Mouse (Mus musculus) limb, embryonic 10.5 days (tissue): ENCODE data around the gene Zbtb8a. TPM values are rescaled to one million over a fixed set of nuclear protein-coding genes. Genes with fewer than 3 reads are reported as not detected.
"Not testable (repeated sequence)": the region's sequence is repeated elsewhere in the genome, so short reads cannot be mapped to it uniquely, and the experiment has no call there.

Source experiments
- DNase-seq: peaks from one replicate; pipeline ENCODE4 v3.0.0-alpha.2; 2017; ENCODE audit warnings: low spot score
- H3K27ac ChIP-seq: fragments of 300-500 bp; sonication (generic); 2 replicates; pipeline ENCODE4 v1.5.1; 2016; ENCODE audit warnings: mild to moderate bottlenecking
- H3K27me3 ChIP-seq: fragments of 300-500 bp; sonication (generic); 2 replicates; pipeline ENCODE4 v1.6.1; 2016; ENCODE audit warnings: low read depth, mild to moderate bottlenecking; ENCODE audit not compliant: poor library complexity, severe bottlenecking
- H3K36me3 ChIP-seq: fragments of 300-500 bp; sonication (generic); 2 replicates; pipeline ENCODE4 v1.6.1; 2016; ENCODE audit warnings: mild to moderate bottlenecking, moderate library complexity
- H3K4me1 ChIP-seq: fragments of 300-500 bp; sonication (generic); 2 replicates; pipeline ENCODE4 v1.6.1; 2016
- H3K4me3 ChIP-seq: fragments of 300-500 bp; sonication (generic); 2 replicates; pipeline ENCODE4 v1.5.1; 2016; ENCODE audit warnings: mild to moderate bottlenecking, moderate library complexity
- H3K9me3 ChIP-seq: fragments of 300-500 bp; sonication (generic); replicated peaks from 2 replicates; pipeline ENCODE4 v1.6.1; 2016; ENCODE audit warnings: mild to moderate bottlenecking
- WGBS: fragments of 180-500 bp; shearing (Covaris S2); methylation state at CpG from one replicate; pipeline ENCODE4 v1.1.7; 2016; 5-methylcytosine and 5-hydroxymethylcytosine counted together
- polyA plus RNA-seq: library from polyadenylated mRNA; unstranded; fragments of >200 nt; fragmentation: Nextera tagmentation; extraction: Ambion mirVana; gene quantifications from 2 replicates; pipeline ENCODE4 v1.2.1, GENCODE M21; 2016

Gene Zbtb8a
- polyA plus RNA-seq: 6.3 and 8.0 TPM in 2 replicates

GRCm38 (mm10) chr4:129377601-129378390, at the start of gene Zbtb8a:
Gene Zbtb8a, minus strand, starts transcription at chr4:129378116.
- H3K4me3 ChIP-seq: peak within 1 kb of the TSS; percentile 73
- H3K27me3 ChIP-seq: peaks cover 61% of the 10 kb centered on the region
- H3K9me3 ChIP-seq: no peaks in the 10 kb centered on the region
- peak; percentile 80 for DNase-seq
- no peaks in the 10 kb centered on the region for H3K36me3 ChIP-seq
- peak within 1 kb of the TSS; percentile 90 for H3K27ac ChIP-seq
- 2% methylated on average over 65 of the region's 65 CpGs for WGBS
- peaks cover 20% of the 10 kb centered on the region for H3K4me1 ChIP-seq

GRCm38 (mm10) chr4:129418321-129418720, 40.4 kb upstream of the Zbtb8a start:
- no peak overlapping the region for H3K4me3 ChIP-seq
- DNase-seq: no peak
- no peaks in the 10 kb centered on the region for H3K36me3 ChIP-seq
- H3K9me3 ChIP-seq: no peaks in the 10 kb centered on the region
- WGBS: 79% methylated on average over 5 of the region's 5 CpGs
- no peak overlapping the region for H3K27ac ChIP-seq
- H3K27me3 ChIP-seq: no peaks in the 10 kb centered on the region
- H3K4me1 ChIP-seq: no peaks in the 10 kb centered on the region

DNA sequence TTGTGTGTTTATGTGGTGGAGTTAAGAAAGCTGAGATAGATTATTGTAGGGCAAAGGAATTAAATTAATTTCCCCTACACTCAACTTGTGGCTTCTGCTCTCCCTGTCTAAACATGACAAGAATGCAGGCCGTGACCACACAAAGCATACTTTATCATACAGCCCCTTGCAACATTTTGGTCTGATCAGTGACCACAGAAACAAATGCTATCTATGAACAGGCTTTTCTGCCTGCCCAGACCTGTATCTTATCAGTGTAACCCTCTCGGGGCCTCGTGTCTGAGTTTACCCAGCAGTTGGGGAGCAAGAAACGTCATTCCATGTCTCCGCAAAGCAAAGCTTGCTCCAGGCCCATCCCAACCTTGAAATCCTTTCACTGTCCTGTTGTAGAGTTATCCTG, 38.6 kb upstream of the Zbtb8a start:
- no peak for DNase-seq
- no peaks in the 10 kb centered on the region for H3K4me1 ChIP-seq
- no peaks in the 10 kb centered on the region for H3K27me3 ChIP-seq
- no peak overlapping the region for H3K27ac ChIP-seq
- H3K36me3 ChIP-seq: no peaks in the 10 kb centered on the region
- 77% methylated on average over 5 of the region's 5 CpGs for WGBS
- H3K9me3 ChIP-seq: no peaks in the 10 kb centered on the region
- H3K4me3 ChIP-seq: no peak overlapping the region

DNA sequence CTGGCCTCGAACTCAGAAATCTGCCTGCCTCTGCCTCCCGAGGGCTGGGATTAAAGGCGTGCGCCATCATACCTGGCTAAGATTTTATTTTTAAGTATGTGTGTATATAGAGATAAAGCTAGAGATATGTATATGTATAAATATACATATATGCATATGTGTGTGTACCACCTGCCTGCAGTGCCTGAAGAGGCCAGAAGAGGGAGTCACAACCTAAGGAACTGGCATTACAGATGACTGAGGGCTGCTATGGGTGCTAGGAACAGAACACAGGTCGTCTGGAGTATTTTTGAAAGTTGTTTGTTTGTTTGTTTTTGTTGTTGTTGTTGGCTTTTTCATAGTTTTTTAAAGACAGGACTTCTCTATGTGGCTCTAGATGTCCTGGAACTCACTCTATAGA, 38.0 kb upstream of the Zbtb8a start:
- no peak overlapping the region for H3K4me3 ChIP-seq
- H3K36me3 ChIP-seq: no peaks in the 10 kb centered on the region
- no peak for DNase-seq
- WGBS: 93% methylated on average over 5 of the region's 5 CpGs
- no peak overlapping the region for H3K27ac ChIP-seq
- H3K27me3 ChIP-seq: no peaks in the 10 kb centered on the region
- no peaks in the 10 kb centered on the region for H3K9me3 ChIP-seq
- H3K4me1 ChIP-seq: no peaks in the 10 kb centered on the region

GRCm38 (mm10) chr4:129410991-129411390, 33.1 kb upstream of the Zbtb8a start:
- peaks cover 6% of the 10 kb centered on the region for H3K4me1 ChIP-seq
- DNase-seq: no peak
- H3K27me3 ChIP-seq: peaks cover 17% of the 10 kb centered on the region; the same call in 1 of the 2 replicates
- H3K27ac ChIP-seq: no peak overlapping the region
- H3K36me3 ChIP-seq: no peaks in the 10 kb centered on the region
- no peaks in the 10 kb centered on the region for H3K9me3 ChIP-seq
- no peak overlapping the region for H3K4me3 ChIP-seq

- H3K27ac ChIP-seq, H3K36me3 ChIP-seq, H3K9me3 ChIP-seq, DNase-seq, H3K4me3 ChIP-seq, H3K4me1 ChIP-seq: not testable (repeated sequence)
- peaks cover 22% of the 10 kb centered on the region; the same call in 1 of the 2 replicates for H3K27me3 ChIP-seq
- 90% methylated on average over 3 of the region's 3 CpGs for WGBS
These were observed 32.6 kb upstream of the Zbtb8a start for GRCm38 (mm10) chr4:129410532-129410931.

GRCm38 (mm10) chr4:129406447-129406846, 28.5 kb upstream of the Zbtb8a start:
- Histone ChIP-seq H3K4me3 (peak overlapping the region; percentile 37), H3K27me3 (peaks cover 24% of the 10 kb centered on the region; the same call in 1 of the 2 replicates), H3K9me3 (no peaks in the 10 kb centered on the region), H3K4me1 (peaks cover 6% of the 10 kb centered on the region), H3K36me3 (no peaks in the 10 kb centered on the region), H3K27ac (no peak overlapping the region)
- DNase-seq: peak; percentile 60
- 5% methylated on average over 25 of the region's 25 CpGs for WGBS

DNA sequence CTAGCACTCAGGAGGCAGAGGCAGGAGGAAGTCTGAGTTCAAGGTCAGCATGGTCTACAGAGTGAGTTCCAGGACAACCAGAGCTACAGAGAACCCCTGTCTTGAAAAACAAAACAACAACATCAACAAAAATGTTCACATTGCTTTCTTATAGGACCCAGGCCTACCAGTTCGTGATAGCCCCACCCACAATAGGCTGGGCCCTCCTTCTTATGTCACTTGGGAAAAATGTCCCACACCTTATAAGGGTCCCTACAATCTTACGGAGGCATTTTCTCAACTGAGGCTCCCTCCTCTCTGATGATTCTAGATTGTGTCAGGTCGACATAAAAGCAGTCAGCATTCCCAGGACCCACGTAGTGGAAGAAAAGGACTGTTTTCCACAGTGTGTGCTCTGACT, 21.9 kb upstream of the Zbtb8a start:
- no peaks in the 10 kb centered on the region for H3K9me3 ChIP-seq
- DNase-seq: no peak
- no peak overlapping the region for H3K4me3 ChIP-seq
- no peaks in the 10 kb centered on the region for H3K36me3 ChIP-seq
- H3K27me3 ChIP-seq: no peaks in the 10 kb centered on the region
- H3K4me1 ChIP-seq: no peaks in the 10 kb centered on the region
- no peak overlapping the region for H3K27ac ChIP-seq
- 82% methylated on average over 4 of the region's 4 CpGs for WGBS

- 78% methylated on average over 3 of the region's 3 CpGs for WGBS
- DNase-seq: no peak
- Histone ChIP-seq H3K27me3 (no peaks in the 10 kb centered on the region), H3K4me3 (no peak overlapping the region), H3K9me3 (no peaks in the 10 kb centered on the region), H3K4me1 (peaks cover 7% of the 10 kb centered on the region; the same call in 1 of the 2 replicates), H3K27ac (no peak overlapping the region), H3K36me3 (no peaks in the 10 kb centered on the region)
These were observed 19.0 kb upstream of the Zbtb8a start for GRCm38 (mm10) chr4:129396960-129397359.

GRCm38 (mm10) chr4:129394089-129394870, 16.4 kb upstream of the Zbtb8a start:
- Histone ChIP-seq H3K36me3 (no peaks in the 10 kb centered on the region), H3K9me3 (no peaks in the 10 kb centered on the region), H3K4me1 (peaks cover 7% of the 10 kb centered on the region; the same call in 1 of the 2 replicates), H3K27ac (no peak overlapping the region), H3K27me3 (no peaks in the 10 kb centered on the region), H3K4me3 (no peak overlapping the region)
- 54% methylated on average over 12 of the region's 12 CpGs for WGBS
- no peak for DNase-seq

DNA sequence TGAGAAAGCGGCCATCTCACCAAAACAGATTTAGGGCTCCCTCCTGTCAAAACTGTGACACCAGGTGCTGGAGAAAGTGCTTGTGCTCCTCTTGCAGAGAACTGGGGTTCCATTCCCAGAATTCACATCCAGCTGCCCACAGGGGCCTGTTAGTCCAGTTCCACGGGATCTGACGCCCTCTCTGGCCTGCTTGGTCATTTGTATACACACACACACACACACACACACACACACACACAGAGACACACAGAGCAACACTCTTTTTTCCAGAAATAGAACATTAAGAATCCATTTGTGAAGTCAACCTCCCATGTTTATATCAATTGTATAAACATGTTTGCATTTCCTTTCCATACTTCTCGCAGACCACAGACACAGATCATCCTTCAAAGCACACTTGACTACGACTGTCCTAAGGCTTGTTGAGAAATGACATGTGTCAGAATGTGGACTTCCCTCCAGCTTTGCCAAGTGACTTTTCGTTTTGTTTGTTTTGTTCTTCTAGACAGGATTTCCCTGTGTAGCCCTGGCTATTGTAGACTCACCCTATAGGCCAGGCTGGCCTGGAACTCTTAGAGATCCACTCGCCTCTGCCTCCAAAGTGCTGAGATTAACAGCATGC, 13.1 kb upstream of the Zbtb8a start:
- Histone ChIP-seq H3K4me1 (peaks cover 7% of the 10 kb centered on the region; the same call in 1 of the 2 replicates), H3K27ac (no peak overlapping the region), H3K4me3 (no peak overlapping the region), H3K36me3 (no peaks in the 10 kb centered on the region), H3K9me3 (no peaks in the 10 kb centered on the region), H3K27me3 (no peaks in the 10 kb centered on the region)
- DNase-seq: no peak
- WGBS: 89% methylated on average over 7 of the region's 7 CpGs

DNA sequence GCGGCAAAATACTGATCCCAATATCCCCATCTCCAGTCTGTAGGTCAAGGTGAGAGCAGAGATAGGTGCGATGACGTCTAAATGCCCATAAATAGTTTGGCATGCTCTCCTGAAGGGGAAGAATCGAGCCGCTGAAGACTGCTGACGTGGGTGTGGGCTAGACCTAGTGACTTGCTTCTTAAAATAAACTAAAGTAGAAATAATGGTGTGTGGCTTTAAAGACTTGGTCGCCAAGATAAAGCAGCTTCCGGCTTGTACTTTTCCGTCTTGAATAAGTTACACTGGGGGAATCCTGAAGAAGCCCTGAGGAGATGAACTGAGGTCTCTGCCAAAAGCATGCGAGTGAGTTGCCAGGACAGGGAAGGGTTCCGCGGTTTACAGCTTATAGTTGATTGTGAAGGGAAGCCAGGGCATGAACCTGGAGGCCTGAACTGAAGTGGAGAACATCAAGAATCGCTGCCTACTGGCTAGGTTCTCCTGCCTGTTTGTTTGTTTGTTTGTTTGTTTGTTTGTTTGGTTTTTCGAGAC, 12.4 kb upstream of the Zbtb8a start:
- H3K9me3 ChIP-seq: no peaks in the 10 kb centered on the region
- DNase-seq: no peak
- H3K36me3 ChIP-seq: no peaks in the 10 kb centered on the region
- peaks cover 7% of the 10 kb centered on the region; the same call in 1 of the 2 replicates for H3K4me1 ChIP-seq
- no peaks in the 10 kb centered on the region for H3K27me3 ChIP-seq
- H3K27ac ChIP-seq: no peak overlapping the region
- 88% methylated on average over 14 of the region's 14 CpGs for WGBS
- H3K4me3 ChIP-seq: no peak overlapping the region
